Comparison of ENCODE assay signal across 31 mouse cellular contexts in genomic region chr2:157138808-157139207, GRCm38 (mm10). TPM values are rescaled to one million over a fixed set of nuclear protein-coding genes. Genes with fewer than 3 reads are reported as not detected.
DNase-seq lines count a peak whose midpoint lies in the region; ATAC-seq and TF ChIP-seq lines count a peak whose summit lies in the region.
"Had no signal": no experiment of that assay in that cellular context is flagged by ENCODE, and none has a peak within 500 bp of the region (broad histone marks: within the 10 kb centered on the region; RNA-seq: fewer than 3 reads in every experiment).

No protein-coding gene starts in this region.

- H3K9ac ChIP-seq in midbrain, postnatal 0 days (replicated peaks; ENCODE audit: low read length, poor library complexity, severe bottlenecking): no peak overlapping the region
- H3K9ac ChIP-seq: embryonic facial prominence, embryonic 12.5 days; forebrain, postnatal 0 days; heart, embryonic 15.5 days; limb, embryonic 12.5 days; lung, embryonic 14.5 days; midbrain, embryonic 15.5 days; neural tube, embryonic 15.5 days; stomach, embryonic 15.5 days had no signal

- WGBS in midbrain, postnatal 0 days: 81% methylated on average over 5 of the region's 5 CpGs

- H3K4me3 ChIP-seq in midbrain, postnatal 0 days (ENCODE audit: low read depth, low read length): no peak overlapping the region
- H3K4me3 ChIP-seq: embryonic facial prominence, embryonic 12.5 days; heart, embryonic 15.5 days; layer of hippocampus, adult 2 months; limb, embryonic 12.5 days; midbrain, embryonic 15.5 days; neural tube, embryonic 15.5 days; stomach, embryonic 15.5 days had no signal

- no peaks in the 10 kb centered on the region for H3K36me3 ChIP-seq in midbrain, postnatal 0 days (ENCODE audit: insufficient read depth, low read length)
- H3K36me3 ChIP-seq: embryonic facial prominence, embryonic 12.5 days; heart, embryonic 15.5 days; limb, embryonic 12.5 days; midbrain, embryonic 15.5 days; neural tube, embryonic 15.5 days; stomach, embryonic 15.5 days had no signal

- H3K27me3 ChIP-seq in midbrain, postnatal 0 days (ENCODE audit: insufficient read depth, low read length): no peaks in the 10 kb centered on the region
- H3K27me3 ChIP-seq: embryonic facial prominence, embryonic 12.5 days; heart, embryonic 15.5 days; limb, embryonic 12.5 days; midbrain, embryonic 15.5 days; neural tube, embryonic 15.5 days; stomach, embryonic 15.5 days had no signal

- ATAC-seq in common myeloid progenitor, adult 5-6 weeks (replicated peaks; ENCODE audit: low read depth, poor library complexity, severe bottlenecking): peak; percentile 45
- no peak for ATAC-seq in midbrain, postnatal 0 days (ENCODE audit: low FRiP score)
- ATAC-seq in inflammation-experienced regulatory T-cells, adult 6 months: no peak
- ATAC-seq: forebrain, postnatal 0 days; hindbrain, embryonic 16.5 days; intestine, embryonic 16.5 days; midbrain, embryonic 15.5 days had no signal

- no peaks in the 10 kb centered on the region for H3K4me1 ChIP-seq in midbrain, postnatal 0 days (ENCODE audit: insufficient read depth, low read length)
- H3K4me1 ChIP-seq: embryonic facial prominence, embryonic 12.5 days had no signal

- H3K27ac ChIP-seq in midbrain, postnatal 0 days (ENCODE audit: low read depth, low read length): no peak overlapping the region
- H3K27ac ChIP-seq: embryonic facial prominence, embryonic 12.5 days; heart, embryonic 15.5 days; layer of hippocampus, adult 2 months; limb, embryonic 12.5 days; midbrain, embryonic 15.5 days; neural tube, embryonic 15.5 days; stomach, embryonic 15.5 days had no signal

- peak; percentile 50 to 64 for DNase-seq in spleen, postnatal 36 days (ENCODE audit: low spot score in 2 of 2)
- DNase-seq in spleen, postnatal 10 days (ENCODE audit: low spot score in 2 of 2): no peak
- DNase-seq in naive thymus-derived CD4-positive, alpha-beta T cell, adult 2 months (ENCODE audit: low read depth): peak; percentile 14
- DNase-seq in urinary bladder, postnatal 10 days (ENCODE audit: low spot score): no peak
- DNase-seq in midbrain, postnatal 0 days (ENCODE audit: low spot score): no peak
- DNase-seq: adrenal gland, postnatal 36 days; cerebellum, adult 11-12 months; cerebellum, postnatal 10 days; forebrain, postnatal 0 days; gastrocnemius, postnatal 36 days; heart, postnatal 4 days; kidney, adult 9 months; kidney, postnatal 25 days; lung, embryonic 14.5 days; thymus, adult 2 months; thymus, postnatal 4 days had no signal

- no peak overlapping the region for H3K4me2 ChIP-seq in midbrain, postnatal 0 days (ENCODE audit: low read depth, low read length, poor library complexity, severe bottlenecking)
- H3K4me2 ChIP-seq: embryonic facial prominence, embryonic 12.5 days; heart, embryonic 15.5 days; limb, embryonic 12.5 days; liver, embryonic 11.5 days; lung, embryonic 14.5 days; midbrain, embryonic 15.5 days; neural tube, embryonic 15.5 days; stomach, embryonic 15.5 days had no signal

- TF ChIP-seq CTCF in midbrain, postnatal 0 days (IDR thresholded peaks at IDR 0.05): no peak

- no peaks in the 10 kb centered on the region for H3K9me3 ChIP-seq in midbrain, postnatal 0 days (ENCODE audit: low read length)
- H3K9me3 ChIP-seq: embryonic facial prominence, embryonic 12.5 days; midbrain, embryonic 15.5 days; stomach, embryonic 15.5 days had no signal

RNA-seq across cellular contexts. Expression of gene Samhd1, which starts 3.7 kb away (rescaled TPM):
- total RNA-seq in common myeloid progenitor, adult 5-6 weeks (2017): 52.4 and 82.3 TPM in 2 replicates
- total RNA-seq in midbrain, postnatal 0 days (2014; rRNA removed): 13.0 and 14.1 TPM in 2 replicates
- polyA plus RNA-seq in midbrain, postnatal 0 days (2015; fragmentation: Nextera tagmentation; extraction: Ambion mirVana): 8.7 and 9.9 TPM in 2 replicates
- 100 to 1,000 TPM; 383 to 537 (median 471) TPM for polyA plus RNA-seq in inflammation-experienced regulatory T-cells, adult 6 months (2017; shearing (Covaris generic))

RNA-seq across cellular contexts. Expression of gene Tldc2, which starts 52.0 kb away (rescaled TPM):
- not detected in 2 replicates for total RNA-seq in common myeloid progenitor, adult 5-6 weeks (2017)
- not detected in 2 replicates for total RNA-seq in midbrain, postnatal 0 days (2014; rRNA removed)
- polyA plus RNA-seq in midbrain, postnatal 0 days (2015; fragmentation: Nextera tagmentation; extraction: Ambion mirVana): not detected in 2 replicates
- not detected for polyA plus RNA-seq in inflammation-experienced regulatory T-cells, adult 6 months (2017; shearing (Covaris generic))
- total RNA-seq: adrenal gland, postnatal 36 days; forebrain, postnatal 0 days; gastrocnemius, postnatal 36 days; heart, postnatal 4 days; layer of hippocampus, adult 2 months; layer of hippocampus, postnatal 25 days; left cerebral cortex, postnatal 14 days had no signal
- polyA plus RNA-seq: embryonic facial prominence, embryonic 12.5 days; forebrain, embryonic 11.5 days; forebrain, postnatal 0 days; heart, embryonic 15.5 days; hindbrain, embryonic 16.5 days; intestine, embryonic 16.5 days; limb, embryonic 12.5 days; liver, embryonic 11.5 days; lung, embryonic 14.5 days; midbrain, embryonic 15.5 days; neural tube, embryonic 15.5 days; stomach, embryonic 15.5 days; thymus, adult 2 months had no signal

RNA-seq across cellular contexts. Expression of gene Soga1, which starts 59.8 kb away (rescaled TPM):
- 5.6 and 7.0 TPM in 2 replicates for total RNA-seq in common myeloid progenitor, adult 5-6 weeks (2017)
- total RNA-seq in midbrain, postnatal 0 days (2014; rRNA removed): 122 and 132 TPM in 2 replicates
- polyA plus RNA-seq in midbrain, postnatal 0 days (2015; fragmentation: Nextera tagmentation; extraction: Ambion mirVana): 2.8 and 3.9 TPM in 2 replicates
- polyA plus RNA-seq in inflammation-experienced regulatory T-cells, adult 6 months (2017; shearing (Covaris generic)): under 1 TPM in 1 of 3 experiments, not detected in 2; 0.17 TPM

Comparison
In these comparisons a context has a peak if more than half of its experiments do, and no peak if none do; other contexts are left out.
1. DNase-seq: peak in spleen, postnatal 36 days (2 of 2) and naive thymus-derived CD4-positive, alpha-beta T cell, adult 2 months (single experiment); none in spleen, postnatal 10 days (0 of 2), urinary bladder, postnatal 10 days (single experiment) and midbrain, postnatal 0 days (single experiment).
2. RNA of gene Soga1, which starts 59.8 kb away (total RNA-seq): 122 to 132 TPM in midbrain, postnatal 0 days; 5.6 to 7.0 TPM in common myeloid progenitor, adult 5-6 weeks; every median in the first group is over 10 times any median in the second.